Mouse (Mus musculus) Patski (cell line): ENCODE measurements around the gene Pdap1. TPM values are rescaled to one million over a fixed set of nuclear protein-coding genes. Genes with fewer than 3 reads are reported as not detected.
A peak's percentile ranks its signal among the peaks of the same experiment; 100 is the strongest.

Experiments
- ATAC-seq: fragments of 100-300 bp; one replicate; pipeline ENCODE4 v1.8.0; 2021
- CTCF ChIA-PET: fragments of 350-600 bp; sonication (Branson Sonifier 250); formaldehyde crosslinking; loops from one replicate; lab custom pipeline; 2022; ENCODE audit warnings: inconsistent platforms; lab: Charles Lee
- POLR2A ChIA-PET: fragments of 350-600 bp; sonication (Branson Sonifier 250); formaldehyde crosslinking; loops from one replicate; lab custom pipeline; 2022; ENCODE audit warnings: antibody characterized with exemption, inconsistent platforms; lab: Charles Lee
- DNase-seq: peaks from one replicate; pipeline ENCODE4 v3.0.0-alpha.2; 2011; ENCODE audit warnings: low read depth, low spot score
- H3K27me3 ChIP-seq: fragments of 371-371 bp; one replicate; pipeline ENCODE4 v1.5.1; 2021
- CTCF ChIP-seq: fragments of 100-300 bp; IDR thresholded peaks from one replicate; pipeline ENCODE4 v1.5.1; 2021
- in situ Hi-C: fragments of 300-500 bp; cut with MboI; formaldehyde crosslinking; loops from 3 replicates; pipeline ENCODE4 v1.11.1; 2018; ENCODE audit warnings: low pct_unique_long_range_greater_than_20kb, mixed read lengths
- polyA plus RNA-seq: library from polyadenylated mRNA; unstranded; gene quantifications from one replicate; pipeline ENCODE4 v1.2.3, GENCODE M21; 2021

Pdap1 gene
- polyA plus RNA-seq, 1 experiment from 2014 or later: 188 TPM

GRCm38 (mm10) chr5:145123396-145123795 lies 16.6 kb downstream of the Pdap1 start:
- no peaks in the 10 kb centered on the region for H3K27me3 ChIP-seq
- TF ChIP-seq CTCF: no peak
- ATAC-seq (no peak), DNase-seq (no peak)
- ChIA-PET CTCF (interaction anchor here (1.3 kb wide), 1 partner anchor 16 kb away, joined by 3 read pairs; no protein-coding TSS in a partner anchor), POLR2A (interaction anchor here (0.9 kb wide), 1 partner anchor 40 kb away, joined by 3 read pairs; no protein-coding TSS in a partner anchor)
- in situ Hi-C loops: no loop called here

GRCm38 (mm10) chr5:145120921-145121320 lies 19.1 kb downstream of the Pdap1 start:
- DNase-seq (no peak), ATAC-seq (no peak)
- in situ Hi-C loops: no loop called here
- ChIA-PET POLR2A (interaction anchor here (1.0 kb wide), 1 partner anchor 38 kb away, joined by 3 read pairs; the partner anchor contains the start of gene Arpc1a), CTCF (interaction anchor here (0.8 kb wide), 1 partner anchor 10 kb away, joined by 3 read pairs; no protein-coding TSS in a partner anchor)
- no peak for TF ChIP-seq CTCF
- H3K27me3 ChIP-seq: no peaks in the 10 kb centered on the region

- ATAC-seq: no peak
- DNase-seq: no peak
- ChIA-PET CTCF (no interaction called here), POLR2A (interaction anchor here (0.7 to 0.9 kb wide), 3 partner anchors 8 to 14 kb away, joined by 3 to 4 read pairs (median 3); no protein-coding TSS in a partner anchor)
- in situ Hi-C loops: no loop called here
- no peak for TF ChIP-seq CTCF
- no peaks in the 10 kb centered on the region for H3K27me3 ChIP-seq
These were observed 20.7 kb downstream of the Pdap1 start for GRCm38 (mm10) chr5:145119385-145119784.

GRCm38 (mm10) chr5:145118461-145118860 lies 21.6 kb downstream of the Pdap1 start:
- in situ Hi-C loops: no loop called here

GRCm38 (mm10) chr5:145118005-145118404 lies 22.0 kb downstream of the Pdap1 start:
- no peaks in the 10 kb centered on the region for H3K27me3 ChIP-seq
- ChIA-PET POLR2A (interaction anchor here (0.9 kb wide), 1 partner anchor 11 kb away, joined by 3 read pairs; no protein-coding TSS in a partner anchor), CTCF (no interaction called here)
- no peak for ATAC-seq
- in situ Hi-C loops: no loop called here
- DNase-seq: no peak
- TF ChIP-seq CTCF: no peak

More at GRCm38 (mm10) chr5:145118461-145118860, 21.6 kb downstream of the Pdap1 start:
- H3K27me3 ChIP-seq: no peaks in the 10 kb centered on the region
- CTCF ChIA-PET: no interaction called here
- ATAC-seq (no peak), DNase-seq (no peak)
- TF ChIP-seq CTCF: no peak
- POLR2A ChIA-PET: interaction anchor here (0.7 kb wide), 1 partner anchor 10 kb away, joined by 4 read pairs; no protein-coding TSS in a partner anchor

GRCm38 (mm10) chr5:145116916-145117315 lies 23.1 kb downstream of the Pdap1 start:
- POLR2A ChIA-PET: interaction anchor here (0.9 to 1.0 kb wide), 2 partner anchors 12 to 13 kb away, joined by 3 to 6 read pairs; no protein-coding TSS in a partner anchor
- in situ Hi-C loops: no loop called here
- ATAC-seq: peak; percentile 18

GRCm38 (mm10) chr5:145116316-145116715 lies 23.7 kb downstream of the Pdap1 start:
- DNase-seq: peak; percentile 84

More at GRCm38 (mm10) chr5:145116916-145117315, 23.1 kb downstream of the Pdap1 start:
- TF ChIP-seq CTCF: no peak
- no peak for DNase-seq
- CTCF ChIA-PET: interaction anchor here (1.0 kb wide), 1 partner anchor 10 kb away, joined by 6 read pairs; no protein-coding TSS in a partner anchor
- no peaks in the 10 kb centered on the region for H3K27me3 ChIP-seq

GRCm38 (mm10) chr5:145115736-145116135 lies 24.3 kb downstream of the Pdap1 start:
- DNase-seq (no peak), ATAC-seq (no peak)
- ChIA-PET POLR2A (interaction anchor here (0.6 kb wide), 1 partner anchor 74 kb away, joined by 4 read pairs; no protein-coding TSS in a partner anchor), CTCF (interaction anchor here (1.3 kb wide), 2 partner anchors 21 to 26 kb away, joined by 3 to 4 read pairs; no protein-coding TSS in a partner anchor)
- in situ Hi-C loops: no loop called here
- no peaks in the 10 kb centered on the region for H3K27me3 ChIP-seq
- no peak for TF ChIP-seq CTCF

More at GRCm38 (mm10) chr5:145116316-145116715, 23.7 kb downstream of the Pdap1 start:
- ATAC-seq: peak; percentile 57
- in situ Hi-C loops: no loop called here
- TF ChIP-seq CTCF: no peak
- ChIA-PET CTCF (interaction anchor here (1.0 kb wide), 1 partner anchor 11 kb away, joined by 6 read pairs; no protein-coding TSS in a partner anchor), POLR2A (interaction anchor here (1.0 kb wide), 1 partner anchor 14 kb away, joined by 6 read pairs; no protein-coding TSS in a partner anchor)
- no peaks in the 10 kb centered on the region for H3K27me3 ChIP-seq

GRCm38 (mm10) chr5:145114606-145115473 lies 25.2 kb downstream of the Pdap1 start:
- no peaks in the 10 kb centered on the region for H3K27me3 ChIP-seq
- POLR2A ChIA-PET: interaction anchor here (0.5 to 1.4 kb wide), 6 partner anchors 9 to 75 kb away, joined by 3 to 9 read pairs (median 3); partner anchors contain the start of genes Arpc1a and Kpna7
- CTCF ChIA-PET: interaction anchor here (1.3 kb wide), 2 partner anchors 22 to 26 kb away, joined by 3 to 4 read pairs; no protein-coding TSS in a partner anchor
- in situ Hi-C loops: no loop called here
- peak; percentile 58 for ATAC-seq
- DNase-seq: no peak
- no peak for TF ChIP-seq CTCF
